Mouse (Mus musculus) lung, embryonic 15.5 days (tissue): Measurements from ENCODE around the gene Hist1h1c. TPM values are rescaled to one million over a fixed set of nuclear protein-coding genes. Genes with fewer than 3 reads are reported as not detected.
"Not testable (repeated sequence)": the region's sequence is repeated elsewhere in the genome, so short reads cannot be mapped to it uniquely, and the experiment has no call there.

ENCODE experiments used
- ATAC-seq: fragments of 200-750 bp; cut with Nextera tagmentation; 2 replicates; pipeline ENCODE4 v1.8.0; 2017; ENCODE audit warnings: moderate number of reproducible peaks, borderline replicate concordance; ENCODE audit not compliant: low FRiP score, low TSS enrichment; ENCODE audit errors: extremely low read depth
- H3K27ac ChIP-seq: fragments of 300-500 bp; sonication (generic); 2 replicates; pipeline ENCODE4 v1.5.1; 2015; ENCODE audit warnings: moderate library complexity, mild to moderate bottlenecking, inconsistent platforms
- H3K27me3 ChIP-seq: fragments of 300-500 bp; sonication (generic); 2 replicates; pipeline ENCODE4 v1.6.1; 2015; ENCODE audit warnings: inconsistent platforms
- H3K36me3 ChIP-seq: fragments of 300-500 bp; sonication (generic); 2 replicates; pipeline ENCODE4 v1.6.1; 2015; ENCODE audit warnings: inconsistent platforms
- H3K4me1 ChIP-seq: fragments of 300-500 bp; sonication (generic); 2 replicates; pipeline ENCODE4 v1.6.1; 2015; ENCODE audit warnings: inconsistent platforms
- H3K4me2 ChIP-seq: fragments of 300-500 bp; sonication (generic); 2 replicates; pipeline ENCODE4 v1.6.1; 2015; ENCODE audit warnings: inconsistent platforms, mild to moderate bottlenecking, moderate library complexity
- H3K4me3 ChIP-seq: fragments of 300-500 bp; sonication (generic); 2 replicates; pipeline ENCODE4 v1.5.1; 2015; ENCODE audit warnings: mild to moderate bottlenecking, inconsistent platforms
- H3K9ac ChIP-seq: fragments of 300-500 bp; sonication (generic); 2 replicates; pipeline ENCODE4 v1.6.1; 2015; ENCODE audit warnings: inconsistent platforms
- H3K9me3 ChIP-seq: fragments of 300-500 bp; sonication (generic); 2 replicates; pipeline ENCODE4 v1.6.1; 2016; ENCODE audit warnings: inconsistent platforms
- whole genome bisulfite sequencing: fragments of 180-500 bp; shearing (Covaris S2); methylation state at CpG from one replicate; pipeline ENCODE4 v1.1.7; 2015; 5-methylcytosine and 5-hydroxymethylcytosine counted together
- polyA plus RNA-seq: library from polyadenylated mRNA; unstranded; fragments of >200 nt; fragmentation: Nextera tagmentation; extraction: Ambion mirVana; gene quantifications from 2 replicates; pipeline ENCODE4 v1.2.1, GENCODE M21; 2015

The Hist1h1c gene
- polyA plus RNA-seq, 1 experiment from 2014 or later = 37.0 TPM

DNA sequence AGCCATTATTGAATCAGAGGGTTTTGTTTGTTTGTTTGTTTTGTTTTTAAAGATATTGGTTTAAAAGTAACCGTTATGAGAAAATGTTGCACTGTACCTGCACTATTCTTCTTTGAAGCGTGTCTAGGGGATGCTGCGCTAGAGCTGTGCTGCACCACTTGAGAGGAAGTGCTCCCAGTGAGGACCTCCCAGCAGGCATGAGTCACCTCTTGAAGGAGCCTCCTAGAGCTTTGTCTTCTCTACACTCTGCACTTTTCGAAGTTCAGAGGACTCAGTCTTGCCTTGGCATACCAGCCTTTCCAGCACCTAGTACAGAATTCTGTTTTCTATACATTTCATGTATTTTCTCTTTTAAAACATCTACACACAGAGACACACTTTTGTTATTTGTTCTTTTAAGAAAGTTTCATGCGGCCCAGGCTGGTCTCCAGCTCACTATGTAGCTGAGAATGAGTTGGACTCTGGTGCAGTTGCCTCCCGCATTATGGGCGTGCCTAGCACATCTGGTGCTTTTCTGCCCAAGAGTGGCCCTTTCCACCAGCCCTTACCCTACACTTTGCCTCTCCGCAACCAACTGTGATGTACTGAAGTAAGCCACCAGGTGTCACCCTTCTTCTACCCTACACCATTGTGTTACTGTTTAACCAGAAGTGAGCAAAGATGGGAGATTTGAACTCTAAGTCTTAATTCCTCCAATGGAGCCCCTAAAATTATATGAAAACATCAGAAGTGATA lies 37.7 kb upstream of the Hist1h1c start:
- Histone ChIP-seq H3K4me3 (no peak overlapping the region), H3K4me1 (peaks cover 20% of the 10 kb centered on the region), H3K4me2 (no peak overlapping the region), H3K27ac (no peak overlapping the region), H3K9me3 (no peaks in the 10 kb centered on the region), H3K27me3 (no peaks in the 10 kb centered on the region), H3K36me3 (no peaks in the 10 kb centered on the region), H3K9ac (no peak overlapping the region)
- ATAC-seq = peak; percentile 29; the same call in 1 of the 2 replicates
- WGBS = 21% methylated on average over 8 of the region's 8 CpGs

DNA sequence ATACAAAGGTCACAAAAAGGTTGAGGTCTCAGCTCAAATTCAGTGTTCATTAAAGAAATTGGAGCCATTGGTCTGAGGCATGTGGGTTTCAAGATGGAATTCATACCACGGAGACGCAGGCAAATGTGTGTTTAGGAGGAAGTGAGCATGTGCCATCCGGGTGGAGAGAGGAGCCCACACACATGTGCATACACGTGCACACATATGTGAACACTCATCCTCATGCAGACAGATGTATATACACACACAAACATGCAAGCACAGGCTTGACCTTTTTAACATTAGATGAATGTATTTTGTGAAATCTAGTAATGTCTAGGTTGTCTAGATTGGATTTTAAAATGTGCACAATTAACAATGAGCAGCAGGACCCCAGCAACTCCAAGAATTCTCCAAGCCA lies 36.4 kb upstream of the Hist1h1c start:
- 76% methylated on average over 4 of the region's 4 CpGs for WGBS
- Histone ChIP-seq H3K9ac (no peak overlapping the region), H3K9me3 (no peaks in the 10 kb centered on the region), H3K36me3 (no peaks in the 10 kb centered on the region), H3K4me3 (no peak overlapping the region), H3K4me2 (no peak overlapping the region), H3K27me3 (no peaks in the 10 kb centered on the region), H3K4me1 (peaks cover 12% of the 10 kb centered on the region), H3K27ac (no peak overlapping the region)
- ATAC-seq = no peak

DNA sequence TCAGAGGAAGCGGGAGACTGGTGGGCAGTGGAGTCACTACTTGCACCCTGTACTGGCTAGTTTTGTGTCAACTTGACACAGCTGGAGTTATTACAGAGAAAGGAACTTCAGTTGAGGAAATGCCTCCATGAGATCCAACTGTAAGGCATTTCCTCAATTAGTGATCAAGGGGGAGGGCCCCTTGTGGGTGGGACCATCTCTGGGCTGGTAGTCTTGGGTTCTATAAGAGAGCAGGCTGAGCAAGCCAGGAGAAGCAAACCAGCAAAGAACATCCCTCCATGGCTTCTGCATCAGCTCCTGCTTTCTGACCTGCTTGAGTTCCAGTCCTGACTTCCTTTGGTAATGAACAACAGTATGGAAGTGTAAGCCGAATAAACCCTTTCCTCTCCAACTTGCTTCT lies 35.8 kb upstream of the Hist1h1c start:
- not testable (repeated sequence) for ATAC-seq, H3K36me3 ChIP-seq, H3K9ac ChIP-seq, H3K4me3 ChIP-seq, H3K4me2 ChIP-seq, H3K27ac ChIP-seq, H3K9me3 ChIP-seq, H3K27me3 ChIP-seq
- peaks cover 12% of the 10 kb centered on the region for H3K4me1 ChIP-seq
- 84% methylated on average over 2 of the region's 2 CpGs for WGBS

DNA sequence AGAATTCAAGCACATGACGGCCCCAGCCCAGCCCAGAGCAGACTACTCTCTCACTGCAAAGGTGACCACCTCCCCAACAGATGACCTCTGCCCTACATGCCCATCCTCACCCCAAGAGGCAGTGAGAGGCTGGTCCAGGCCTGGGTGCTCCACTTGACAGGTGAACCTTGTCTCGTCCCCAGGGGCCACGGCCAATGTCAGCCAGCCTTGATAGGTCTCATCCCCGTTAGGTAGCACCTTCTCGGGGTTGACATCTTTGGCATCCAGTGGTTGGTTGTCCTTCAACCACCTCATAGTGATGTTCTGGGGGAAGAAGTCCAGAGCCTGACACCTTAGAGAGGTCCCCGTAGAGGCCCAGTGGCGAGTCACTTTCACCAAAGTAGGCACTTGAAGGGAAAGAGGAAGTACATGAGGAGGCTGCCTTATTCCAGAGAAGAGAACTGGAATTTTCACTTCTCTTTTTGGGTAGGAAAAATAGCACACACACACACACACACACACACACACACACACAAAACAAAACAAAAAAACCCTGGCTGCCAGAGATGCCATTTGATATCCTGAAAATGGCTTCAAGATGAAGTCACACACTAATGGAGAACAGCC lies 32.8 kb upstream of the Hist1h1c start:
- no peak for ATAC-seq
- Histone ChIP-seq H3K36me3 (no peaks in the 10 kb centered on the region), H3K27me3 (no peaks in the 10 kb centered on the region), H3K4me2 (no peak overlapping the region), H3K4me3 (no peak overlapping the region), H3K4me1 (peaks cover 19% of the 10 kb centered on the region), H3K9ac (no peak overlapping the region), H3K27ac (no peak overlapping the region), H3K9me3 (no peaks in the 10 kb centered on the region)
- 88% methylated on average over 7 of the region's 7 CpGs for WGBS

DNA sequence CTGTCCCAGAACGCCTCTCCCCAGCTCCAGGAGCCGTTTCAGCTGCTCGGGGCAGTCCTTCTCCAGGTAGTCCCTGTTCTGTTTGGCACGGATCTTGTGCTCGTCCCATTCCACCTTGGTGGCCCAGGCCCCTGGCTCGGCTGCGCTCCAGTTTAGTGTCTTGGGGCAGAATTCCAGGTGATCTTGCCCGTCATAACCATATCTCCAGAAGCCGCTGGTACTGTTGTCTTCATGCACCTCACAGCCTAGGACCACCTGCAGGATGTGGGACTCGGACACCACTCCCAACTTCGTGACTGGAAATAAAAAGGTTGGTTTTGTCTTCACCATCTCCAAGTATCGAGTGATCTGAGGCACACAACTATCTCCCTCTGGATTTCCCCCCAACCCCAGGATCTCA lies 31.8 kb upstream of the Hist1h1c start:
- WGBS = 90% methylated on average over 12 of the region's 12 CpGs
- no peak for ATAC-seq

DNA sequence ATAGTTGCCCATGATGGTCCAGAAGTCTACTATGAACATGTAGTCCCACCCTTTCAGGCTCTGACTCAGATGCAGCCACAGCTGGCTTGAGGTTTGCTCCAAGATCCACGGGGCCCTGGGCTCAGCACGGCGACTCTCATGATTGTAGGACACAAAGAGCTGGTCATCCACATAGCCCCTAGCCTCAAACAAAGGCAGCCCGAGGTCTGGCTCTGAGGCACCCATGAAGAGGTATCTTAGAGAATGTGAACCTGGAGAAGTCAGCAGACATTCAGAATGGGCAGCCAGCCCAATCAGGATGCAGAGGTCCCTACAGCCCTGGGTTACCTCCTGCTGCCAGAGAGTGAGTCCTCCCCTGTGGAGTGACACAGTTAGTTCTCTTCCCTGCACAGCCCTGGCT lies 30.6 kb upstream of the Hist1h1c start:
- no peak for ATAC-seq

More for the DNA sequence above, 31.8 kb upstream of the Hist1h1c start:
- no peak overlapping the region for H3K27ac ChIP-seq
- no peaks in the 10 kb centered on the region for H3K36me3 ChIP-seq
- no peaks in the 10 kb centered on the region for H3K27me3 ChIP-seq
- no peak overlapping the region for H3K9ac ChIP-seq
- H3K4me3 ChIP-seq = no peak overlapping the region
- peaks cover 17% of the 10 kb centered on the region for H3K4me1 ChIP-seq
- H3K4me2 ChIP-seq = no peak overlapping the region
- H3K9me3 ChIP-seq = no peaks in the 10 kb centered on the region

DNA sequence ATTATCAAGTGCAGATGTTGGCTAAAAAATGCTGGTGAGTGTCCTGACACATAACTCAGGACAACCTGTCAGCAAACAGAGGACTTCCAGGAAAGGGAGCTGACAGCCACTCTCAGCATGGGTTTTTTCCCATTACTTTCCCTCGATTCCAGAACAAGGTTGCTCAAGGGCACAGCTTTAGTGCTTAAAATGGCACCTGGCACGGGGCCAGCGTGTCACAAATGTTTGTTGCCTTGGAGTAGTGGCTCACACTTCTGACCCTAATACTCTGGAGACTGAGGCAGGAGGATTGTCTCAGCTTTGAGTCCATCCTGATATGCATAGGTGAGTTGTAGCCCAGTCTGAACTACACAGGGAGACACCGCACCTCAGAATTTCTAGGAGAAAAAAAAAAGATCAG lies 30.0 kb upstream of the Hist1h1c start:
- 68% methylated on average over 4 of the region's 4 CpGs for WGBS
- peaks cover 17% of the 10 kb centered on the region for H3K4me1 ChIP-seq
- no peak for ATAC-seq
- H3K4me2 ChIP-seq = no peak overlapping the region
- H3K4me3 ChIP-seq = no peak overlapping the region
- H3K27me3 ChIP-seq = no peaks in the 10 kb centered on the region
- H3K9me3 ChIP-seq = no peaks in the 10 kb centered on the region
- no peak overlapping the region for H3K27ac ChIP-seq
- H3K9ac ChIP-seq = no peak overlapping the region
- H3K36me3 ChIP-seq = no peaks in the 10 kb centered on the region

More for the DNA sequence above, 30.6 kb upstream of the Hist1h1c start:
- Histone ChIP-seq H3K4me1 (peaks cover 17% of the 10 kb centered on the region), H3K9me3 (no peaks in the 10 kb centered on the region), H3K4me2 (no peak overlapping the region), H3K36me3 (no peaks in the 10 kb centered on the region), H3K27ac (no peak overlapping the region), H3K9ac (no peak overlapping the region), H3K27me3 (no peaks in the 10 kb centered on the region), H3K4me3 (no peak overlapping the region)
- WGBS = 90% methylated on average over 4 of the region's 4 CpGs

DNA sequence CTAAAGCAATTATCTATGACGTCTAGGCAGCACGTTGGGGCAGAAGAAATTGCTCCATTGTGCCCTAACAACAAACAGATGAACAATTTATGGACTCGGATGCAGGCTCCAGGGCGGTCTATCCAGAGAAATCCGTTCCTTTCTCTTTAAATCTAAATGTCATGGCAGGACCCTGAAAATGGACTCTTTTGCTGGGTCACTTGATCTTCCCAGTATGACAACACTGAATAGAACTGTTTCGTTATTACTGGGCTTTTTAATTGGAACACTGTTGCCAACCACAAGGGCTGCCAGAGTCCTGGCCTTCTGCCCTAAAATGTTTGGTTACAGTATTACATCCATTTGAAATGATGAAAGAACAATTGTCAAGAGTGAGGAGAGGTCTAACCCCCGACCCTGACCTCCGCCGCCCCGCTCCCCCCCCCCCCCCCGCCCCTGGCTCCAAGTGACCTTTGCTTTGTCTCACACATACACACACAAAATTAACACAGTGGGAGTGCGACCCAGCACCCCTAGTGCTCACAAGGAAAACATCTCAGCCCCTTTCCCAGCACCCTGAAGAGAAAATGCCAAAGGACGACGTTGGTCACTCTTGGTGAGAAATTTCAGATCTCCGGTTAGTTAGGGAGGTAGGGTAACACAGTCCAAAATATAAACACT lies 28.8 kb upstream of the Hist1h1c start:
- Histone ChIP-seq H3K27ac (peak overlapping the region; percentile 29; the same call in 1 of the 2 replicates), H3K4me2 (peak overlapping the region; percentile 74), H3K4me3 (peak overlapping the region; percentile 46), H3K36me3 (no peaks in the 10 kb centered on the region), H3K27me3 (no peaks in the 10 kb centered on the region), H3K9me3 (no peaks in the 10 kb centered on the region), H3K4me1 (peaks cover 17% of the 10 kb centered on the region), H3K9ac (peak overlapping the region; percentile 57)
- WGBS = 28% methylated on average over 15 of the region's 15 CpGs
- no peak for ATAC-seq

DNA sequence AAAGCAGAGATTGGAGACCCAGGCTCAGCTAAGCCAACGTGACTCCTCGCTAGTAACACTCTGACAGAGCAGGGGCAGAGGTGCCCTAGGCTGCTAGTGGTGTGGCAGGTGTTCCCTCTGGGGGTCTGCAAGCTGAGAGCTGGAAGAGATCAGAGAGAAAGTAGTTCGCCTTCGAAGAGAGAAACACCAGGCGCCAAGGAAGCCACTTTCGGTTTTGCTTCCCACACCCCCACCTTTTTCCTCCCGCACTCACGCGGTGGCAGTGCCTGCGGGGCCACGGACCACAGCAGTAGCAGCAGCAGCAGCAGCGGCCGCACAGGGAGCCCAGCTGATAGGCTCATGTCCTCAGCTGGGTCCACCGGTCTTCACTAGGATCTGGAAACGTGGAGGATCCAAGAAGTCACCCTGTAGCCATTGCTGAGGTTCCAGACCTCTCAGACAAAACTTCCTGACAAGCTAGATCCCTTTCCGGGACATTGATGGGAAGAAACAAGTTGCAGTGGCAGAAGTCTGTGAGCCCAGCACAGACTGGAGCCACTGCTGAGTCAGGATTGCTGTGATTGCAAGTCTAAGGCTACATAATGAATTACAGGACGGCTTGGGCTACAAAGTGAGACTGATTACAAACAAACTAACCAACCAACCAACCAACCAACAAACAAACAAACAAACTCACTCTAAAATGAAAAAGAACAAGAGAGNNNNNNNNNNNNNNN lies 28.1 kb upstream of the Hist1h1c start, which contains the start of gene Hfe:
TSS of gene Hfe (minus strand) at position 481 of the 716 bp plus-strand sequence.
- Histone ChIP-seq H3K27me3 (no peaks in the 10 kb centered on the region), H3K4me1 (peaks cover 17% of the 10 kb centered on the region), H3K9ac (peak within 1 kb of the TSS; percentile 57), H3K4me2 (peak within 1 kb of the TSS; percentile 74), H3K9me3 (no peaks in the 10 kb centered on the region), H3K4me3 (peak within 1 kb of the TSS; percentile 46), H3K36me3 (no peaks in the 10 kb centered on the region), H3K27ac (peak within 1 kb of the TSS; percentile 29; the same call in 1 of the 2 replicates)
- 3% methylated on average over 17 of the region's 17 CpGs for WGBS
- no peak for ATAC-seq

DNA sequence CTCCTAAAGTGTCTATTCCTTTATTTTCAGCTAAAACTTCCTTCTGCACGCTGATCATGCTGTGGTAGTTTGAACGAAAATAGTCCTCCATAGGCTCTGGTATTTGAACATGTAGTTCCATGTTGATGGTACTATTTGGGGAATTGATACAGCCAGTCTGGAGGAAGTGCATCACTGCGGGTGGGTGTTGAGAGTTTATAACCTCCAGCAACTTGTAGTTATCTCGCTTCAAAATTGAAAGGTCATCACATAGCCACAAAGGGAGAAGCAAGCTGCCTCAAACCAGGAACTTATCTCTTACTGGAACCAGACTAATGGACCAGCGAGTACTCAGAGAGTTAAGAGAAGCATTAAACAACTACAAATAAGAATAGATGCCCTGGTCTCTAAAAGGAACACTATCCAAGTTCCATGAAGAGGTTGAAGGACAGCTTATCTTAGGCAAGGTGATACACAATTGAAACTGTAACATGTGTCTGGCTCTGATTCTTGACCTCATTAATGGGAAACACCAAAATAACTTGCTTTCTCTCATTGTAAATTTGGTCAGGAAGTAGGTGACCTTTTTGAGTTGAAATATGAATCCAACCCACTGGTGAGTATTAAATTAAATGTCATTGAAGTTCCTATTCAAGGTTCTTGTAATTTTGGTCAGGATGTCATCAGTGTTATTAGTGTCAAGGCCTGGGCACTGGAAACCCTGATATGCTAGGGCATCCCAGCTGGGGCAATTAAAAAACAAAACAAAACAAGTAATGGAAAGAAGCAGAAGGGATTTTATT lies 22.2 kb upstream of the Hist1h1c start:
- Histone ChIP-seq H3K9me3 (no peaks in the 10 kb centered on the region), H3K4me3 (no peak overlapping the region), H3K27ac (no peak overlapping the region), H3K4me1 (no peaks in the 10 kb centered on the region), H3K9ac (no peak overlapping the region), H3K36me3 (no peaks in the 10 kb centered on the region), H3K27me3 (no peaks in the 10 kb centered on the region), H3K4me2 (no peak overlapping the region)
- no peak for ATAC-seq
- 80% methylated on average over 5 of the region's 5 CpGs for WGBS

DNA sequence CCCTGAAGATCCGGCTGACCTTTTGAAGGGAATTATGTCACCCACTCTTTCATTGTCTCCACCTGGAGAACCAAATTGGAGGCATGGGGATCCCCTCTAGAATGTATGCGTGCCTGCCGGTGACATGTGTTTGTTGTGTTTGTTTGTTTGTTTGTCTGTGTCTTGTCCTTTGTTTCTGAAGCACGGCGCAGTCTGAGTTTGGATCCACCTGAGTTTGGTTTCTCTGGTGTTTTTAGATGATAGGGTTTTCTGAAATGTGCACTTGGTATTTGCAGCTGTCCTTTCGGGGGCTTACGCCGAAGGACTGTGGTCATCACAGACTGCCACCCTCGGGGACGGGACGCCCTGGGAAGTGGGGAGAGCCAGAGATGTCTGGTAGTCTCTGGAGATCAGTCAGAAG lies 21.4 kb upstream of the Hist1h1c start:
- WGBS = 44% methylated on average over 11 of the region's 11 CpGs
- no peak overlapping the region for H3K27ac ChIP-seq
- H3K4me2 ChIP-seq = no peak overlapping the region
- H3K27me3 ChIP-seq = no peaks in the 10 kb centered on the region
- ATAC-seq = no peak
- H3K36me3 ChIP-seq = no peaks in the 10 kb centered on the region
- H3K9ac ChIP-seq = no peak overlapping the region
- no peaks in the 10 kb centered on the region for H3K9me3 ChIP-seq
- H3K4me3 ChIP-seq = no peak overlapping the region
- no peaks in the 10 kb centered on the region for H3K4me1 ChIP-seq
